Mouse (Mus musculus): Measurements from ENCODE around the gene Rfx4. TPM values are rescaled to one million over a fixed set of nuclear protein-coding genes. Genes with fewer than 3 reads are reported as not detected.

The Rfx4 gene
- total RNA-seq, 4 experiments from 2014 or later = 10.9 to 12.7 (median 12.3) TPM

GRCm38 (mm10) chr10:84950384-84950783 lies 194.5 kb downstream of the Rfx4 start:
- no peak for DNase-seq (ENCODE audit: low spot score in 2 of 2)

GRCm38 (mm10) chr10:84954236-84954635 lies 198.4 kb downstream of the Rfx4 start:
- no peak for DNase-seq (ENCODE audit: low spot score in 2 of 2)

Other genes starting within 250 kb of the Rfx4 start
- gene Ckap4, start 222.0 kb upstream of the Rfx4 start, total RNA-seq (2022) = 10 to 100 TPM; 18.8 to 20.8 (median 19.8) TPM
- 10 to 100 TPM; 22.0 to 31.3 (median 26.9) TPM for gene Tcp11l2, start 179.4 kb upstream of the Rfx4 start, total RNA-seq (2022)
- 10 to 100 TPM; 14.6 to 17.5 (median 15.9) TPM for gene Polr3b, start 133.8 kb upstream of the Rfx4 start, total RNA-seq (2022)
- gene Ric8b, start 161.6 kb downstream of the Rfx4 start, total RNA-seq (2022) = 10 to 100 TPM; 36.1 to 51.0 (median 45.1) TPM